Mouse (Mus musculus): ENCODE measurements around the gene Atp5h. TPM values are rescaled to one million over a fixed set of nuclear protein-coding genes. Genes with fewer than 3 reads are reported as not detected.

Gene Atp5h
- polyA plus RNA-seq, 1 experiment from 2014 or later, result 1,025 TPM

GRCm38 (mm10) chr11:115408266-115408920, 11.4 kb downstream of the Atp5h start:
- Histone ChIP-seq H3K9ac (ENCODE audit: low read depth, low read length) (no peak overlapping the region), H3K27ac (ENCODE audit: low read length) (no peak overlapping the region), H3K4me2 (ENCODE audit: low read depth, low read length) (no peak overlapping the region), H3K4me3 (ENCODE audit: low read length) (no peak overlapping the region), H3K4me1 (ENCODE audit: control insufficient read depth, insufficient read depth, low read length) (peaks cover 20% of the 10 kb centered on the region), H3K27me3 (replicated peaks; ENCODE audit: control insufficient read depth, insufficient read depth, low read length) (no peaks in the 10 kb centered on the region), H3K36me3 (ENCODE audit: control insufficient read depth, insufficient read depth, low read length) (peaks cover 5% of the 10 kb centered on the region), H3K9me3 (ENCODE audit: control insufficient read depth, low read length) (no peaks in the 10 kb centered on the region)
- ATAC-seq, result no peak
- WGBS, result 73% methylated on average over 6 of the region's 6 CpGs

DNA sequence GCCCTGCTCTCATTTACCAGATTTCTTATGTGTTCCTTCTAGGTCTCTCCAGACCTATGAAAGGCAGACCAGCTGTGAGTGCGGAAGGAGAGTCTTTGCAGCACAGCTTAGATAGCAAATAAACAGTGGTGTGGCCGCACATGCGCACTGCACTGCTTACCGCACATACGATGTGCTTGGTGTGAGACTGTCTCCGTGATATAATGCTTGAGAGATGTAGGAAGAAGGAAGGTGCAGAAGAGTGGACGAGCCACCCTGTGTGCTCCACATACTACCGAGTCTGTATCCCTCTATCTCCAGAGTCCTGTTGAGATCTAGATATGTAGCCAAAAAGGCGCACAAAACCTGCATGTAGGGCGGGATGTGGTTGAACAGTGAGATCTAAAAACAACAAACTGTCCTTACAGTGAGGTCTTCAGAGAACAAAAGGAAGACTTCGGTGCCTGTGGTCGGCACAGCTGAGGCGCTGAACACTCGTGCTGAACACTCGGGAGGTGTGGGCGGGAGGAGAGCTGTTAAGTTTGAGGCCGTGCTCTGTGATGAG, 12.8 kb downstream of the Atp5h start:
- Histone ChIP-seq H3K36me3 (ENCODE audit: control insufficient read depth, insufficient read depth, low read length) (peaks cover 5% of the 10 kb centered on the region), H3K27me3 (replicated peaks; ENCODE audit: control insufficient read depth, insufficient read depth, low read length) (no peaks in the 10 kb centered on the region), H3K4me2 (ENCODE audit: low read depth, low read length) (no peak overlapping the region), H3K4me3 (ENCODE audit: low read length) (no peak overlapping the region), H3K27ac (ENCODE audit: low read length) (no peak overlapping the region), H3K9me3 (ENCODE audit: control insufficient read depth, low read length) (no peaks in the 10 kb centered on the region), H3K4me1 (ENCODE audit: control insufficient read depth, insufficient read depth, low read length) (peaks cover 19% of the 10 kb centered on the region), H3K9ac (ENCODE audit: low read depth, low read length) (no peak overlapping the region)
- ATAC-seq, result no peak
- 94% methylated on average over 17 of the region's 17 CpGs for WGBS

- Histone ChIP-seq H3K9me3 (ENCODE audit: control insufficient read depth, low read length) (no peaks in the 10 kb centered on the region), H3K27ac (ENCODE audit: low read length) (no peak overlapping the region), H3K4me2 (ENCODE audit: low read depth, low read length) (no peak overlapping the region), H3K4me1 (ENCODE audit: control insufficient read depth, insufficient read depth, low read length) (peaks cover 10% of the 10 kb centered on the region), H3K4me3 (ENCODE audit: low read length) (no peak overlapping the region), H3K9ac (ENCODE audit: low read depth, low read length) (no peak overlapping the region), H3K27me3 (replicated peaks; ENCODE audit: control insufficient read depth, insufficient read depth, low read length) (no peaks in the 10 kb centered on the region), H3K36me3 (ENCODE audit: control insufficient read depth, insufficient read depth, low read length) (peaks cover 5% of the 10 kb centered on the region)
- 96% methylated on average over 6 of the region's 6 CpGs for WGBS
- no peak for ATAC-seq
Observed at GRCm38 (mm10) chr11:115405723-115406122, 14.0 kb downstream of the Atp5h start.

DNA sequence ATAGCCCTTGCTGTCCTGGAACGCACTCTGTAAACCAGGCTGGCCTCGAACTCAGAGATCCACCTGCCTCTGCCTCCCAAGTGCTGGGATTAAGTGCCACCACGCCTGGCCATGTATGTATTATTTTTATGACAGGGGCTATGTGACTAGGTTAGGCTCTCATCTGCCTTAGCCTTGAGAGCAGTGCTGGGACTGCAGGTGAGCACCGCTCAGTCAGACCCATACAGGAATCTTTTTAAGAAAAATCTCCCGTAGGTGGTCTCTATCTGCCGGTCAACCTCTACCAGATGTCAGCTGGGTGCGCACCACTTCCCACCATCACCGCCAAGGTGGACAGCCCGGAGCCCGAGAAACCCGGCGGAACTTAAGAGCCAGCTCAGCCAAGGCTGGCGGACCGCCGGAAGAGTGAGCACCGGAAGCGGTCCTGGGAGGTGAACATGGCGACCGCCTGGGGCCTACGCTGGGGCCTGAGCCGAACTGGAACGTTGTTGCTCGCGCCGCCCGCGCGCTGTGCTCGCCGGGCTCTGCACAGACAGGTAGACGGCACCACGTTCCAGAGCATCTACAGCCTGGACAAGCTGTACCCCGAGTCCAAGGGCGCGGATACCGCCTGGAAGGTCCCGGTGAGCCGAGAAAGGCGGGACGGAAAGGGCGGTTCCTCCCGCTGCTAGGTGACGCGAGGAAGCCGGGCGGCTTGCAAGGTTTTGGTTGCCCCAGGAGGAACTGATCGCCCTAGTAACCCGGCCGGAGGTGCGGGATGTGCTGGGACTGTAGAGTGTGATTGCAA, 16.2 kb downstream of the Atp5h start, which contains the start of gene Mrpl58:
Mrpl58 (plus strand) TSS at position 415 of the 787 bp plus-strand sequence.
- peak within 1 kb of the TSS; percentile 84 for H3K4me2 ChIP-seq (ENCODE audit: low read depth, low read length)

GRCm38 (mm10) chr11:115400630-115401391, 19.0 kb downstream of the Atp5h start:
- WGBS, result 35% methylated on average over 11 of the region's 11 CpGs
- H3K4me2 ChIP-seq (ENCODE audit: low read depth, low read length), result no peak overlapping the region

More for the DNA sequence above, 16.2 kb downstream of the Atp5h start, which contains the start of gene Mrpl58:
- Histone ChIP-seq H3K4me3 (ENCODE audit: low read length) (peak within 1 kb of the TSS; percentile 85), H3K36me3 (ENCODE audit: control insufficient read depth, insufficient read depth, low read length) (no peaks in the 10 kb centered on the region), H3K4me1 (ENCODE audit: control insufficient read depth, insufficient read depth, low read length) (peaks cover 10% of the 10 kb centered on the region), H3K9me3 (ENCODE audit: control insufficient read depth, low read length) (no peaks in the 10 kb centered on the region), H3K9ac (ENCODE audit: low read depth, low read length) (peak within 1 kb of the TSS; percentile 95), H3K27me3 (replicated peaks; ENCODE audit: control insufficient read depth, insufficient read depth, low read length) (no peaks in the 10 kb centered on the region), H3K27ac (ENCODE audit: low read length) (peak within 1 kb of the TSS; percentile 91)
- 3% methylated on average over 50 of the region's 50 CpGs for WGBS
- peak; percentile 94 for ATAC-seq

GRCm38 (mm10) chr11:115400126-115400525, 19.6 kb downstream of the Atp5h start:
- H3K9me3 ChIP-seq (ENCODE audit: control insufficient read depth, low read length), result no peaks in the 10 kb centered on the region
- H3K4me1 ChIP-seq (ENCODE audit: control insufficient read depth, insufficient read depth, low read length), result peaks cover 10% of the 10 kb centered on the region
- ATAC-seq, result no peak
- H3K4me2 ChIP-seq (ENCODE audit: low read depth, low read length), result no peak overlapping the region
- H3K27me3 ChIP-seq (replicated peaks; ENCODE audit: control insufficient read depth, insufficient read depth, low read length), result no peaks in the 10 kb centered on the region
- no peaks in the 10 kb centered on the region for H3K36me3 ChIP-seq (ENCODE audit: control insufficient read depth, insufficient read depth, low read length)
- H3K4me3 ChIP-seq (ENCODE audit: low read length), result no peak overlapping the region
- no peak overlapping the region for H3K27ac ChIP-seq (ENCODE audit: low read length)
- WGBS, result 63% methylated on average over 3 of the region's 3 CpGs
- no peak overlapping the region for H3K9ac ChIP-seq (ENCODE audit: low read depth, low read length)

More at GRCm38 (mm10) chr11:115400630-115401391, 19.0 kb downstream of the Atp5h start:
- Histone ChIP-seq H3K4me1 (ENCODE audit: control insufficient read depth, insufficient read depth, low read length) (peaks cover 10% of the 10 kb centered on the region), H3K4me3 (ENCODE audit: low read length) (no peak overlapping the region), H3K9me3 (ENCODE audit: control insufficient read depth, low read length) (no peaks in the 10 kb centered on the region), H3K36me3 (ENCODE audit: control insufficient read depth, insufficient read depth, low read length) (no peaks in the 10 kb centered on the region), H3K27ac (ENCODE audit: low read length) (no peak overlapping the region; the same call in 1 of the 2 replicates), H3K27me3 (replicated peaks; ENCODE audit: control insufficient read depth, insufficient read depth, low read length) (no peaks in the 10 kb centered on the region), H3K9ac (ENCODE audit: low read depth, low read length) (no peak overlapping the region)
- ATAC-seq, result no peak

- no peak overlapping the region for H3K9ac ChIP-seq (ENCODE audit: low read depth, low read length)
- H3K4me3 ChIP-seq (ENCODE audit: low read length), result no peak overlapping the region
- no peak overlapping the region for H3K27ac ChIP-seq (ENCODE audit: low read length)
- H3K9me3 ChIP-seq (ENCODE audit: control insufficient read depth, low read length), result no peaks in the 10 kb centered on the region
- H3K4me1 ChIP-seq (ENCODE audit: control insufficient read depth, insufficient read depth, low read length), result no peaks in the 10 kb centered on the region
- no peaks in the 10 kb centered on the region for H3K27me3 ChIP-seq (replicated peaks; ENCODE audit: control insufficient read depth, insufficient read depth, low read length)
- no peak overlapping the region for H3K4me2 ChIP-seq (ENCODE audit: low read depth, low read length)
- ATAC-seq, result no peak
- 69% methylated on average over 7 of the region's 7 CpGs for WGBS
- H3K36me3 ChIP-seq (ENCODE audit: control insufficient read depth, insufficient read depth, low read length), result no peaks in the 10 kb centered on the region
Observed at GRCm38 (mm10) chr11:115398085-115398484, 21.7 kb downstream of the Atp5h start.

DNA sequence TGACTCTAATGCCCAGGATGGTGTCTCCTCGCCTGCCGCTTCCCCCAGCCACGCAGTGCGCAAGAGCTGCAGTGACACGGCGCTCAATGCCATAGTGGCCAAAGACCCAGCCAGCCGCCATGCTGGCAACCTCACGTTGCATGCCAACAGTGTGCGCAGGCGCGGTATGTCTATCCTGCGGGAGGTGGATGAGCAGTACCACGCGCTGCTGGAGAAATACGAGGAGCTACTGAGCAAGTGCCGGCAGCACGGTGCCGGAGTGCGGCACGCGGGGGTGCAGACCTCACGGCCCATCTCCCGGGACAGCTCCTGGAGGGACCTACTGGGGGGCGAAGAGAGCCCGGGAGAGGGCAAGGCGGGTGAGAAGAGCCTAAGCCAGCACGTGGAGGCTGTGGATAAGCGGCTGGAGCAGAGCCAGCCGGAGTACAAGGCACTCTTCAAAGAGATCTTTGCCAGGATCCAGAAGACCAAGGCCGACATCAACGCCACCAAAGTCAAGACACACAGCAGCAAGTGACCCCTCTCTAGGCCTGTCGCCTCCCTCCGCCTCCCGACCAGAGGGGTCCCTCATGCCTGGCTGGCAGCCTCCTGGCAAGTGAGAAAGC, 25.9 kb downstream of the Atp5h start:
- 58% methylated on average over 34 of the region's 34 CpGs for WGBS
- H3K27me3 ChIP-seq (replicated peaks; ENCODE audit: control insufficient read depth, insufficient read depth, low read length), result no peaks in the 10 kb centered on the region
- peak overlapping the region; percentile 19; the same call in 1 of the 2 replicates for H3K4me2 ChIP-seq (ENCODE audit: low read depth, low read length)
- peak; percentile 52; the same call in 1 of the 2 replicates for ATAC-seq
- H3K36me3 ChIP-seq (ENCODE audit: control insufficient read depth, insufficient read depth, low read length), result peaks cover 4% of the 10 kb centered on the region; the same call in 1 of the 2 replicates
- H3K27ac ChIP-seq (ENCODE audit: low read length), result no peak overlapping the region
- no peaks in the 10 kb centered on the region for H3K9me3 ChIP-seq (ENCODE audit: control insufficient read depth, low read length)
- 0 out of 2 replicates have a peak overlapping the region, but pooled peaks have one; percentile 24 for H3K9ac ChIP-seq (ENCODE audit: low read depth, low read length)
- H3K4me3 ChIP-seq (ENCODE audit: low read length), result peak overlapping the region; percentile 16; the same call in 1 of the 2 replicates
- H3K4me1 ChIP-seq (ENCODE audit: control insufficient read depth, insufficient read depth, low read length), result no peaks in the 10 kb centered on the region
